Mouse (Mus musculus): Measurements from ENCODE around the gene Ssna1. TPM values are rescaled to one million over a fixed set of nuclear protein-coding genes. Genes with fewer than 3 reads are reported as not detected.

Gene Ssna1
- polyA plus RNA-seq, 1 experiment = not detected

GRCm38 (mm10) chr2:25304657-25305541 is 32.7 kb upstream of the Ssna1 start:
- Histone ChIP-seq H3K4me3 (ENCODE audit: insufficient read depth, low read depth, low read length) (peak overlapping the region; percentile 19), H3K4me1 (ENCODE audit: control insufficient read depth, insufficient read depth, low read length) (peaks cover 9% of the 10 kb centered on the region), H3K27ac (ENCODE audit: insufficient read depth, low read depth, low read length) (no peak overlapping the region)
- TF ChIP-seq CTCF (IDR thresholded peaks at IDR 0.05; ENCODE audit: insufficient read depth, low read depth, low read length) (no peak), POLR2A (IDR thresholded peaks at IDR 0.05; ENCODE audit: insufficient read depth, low read depth, low read length) (no peak)
- WGBS = 8% methylated on average over 45 of the region's 45 CpGs

DNA sequence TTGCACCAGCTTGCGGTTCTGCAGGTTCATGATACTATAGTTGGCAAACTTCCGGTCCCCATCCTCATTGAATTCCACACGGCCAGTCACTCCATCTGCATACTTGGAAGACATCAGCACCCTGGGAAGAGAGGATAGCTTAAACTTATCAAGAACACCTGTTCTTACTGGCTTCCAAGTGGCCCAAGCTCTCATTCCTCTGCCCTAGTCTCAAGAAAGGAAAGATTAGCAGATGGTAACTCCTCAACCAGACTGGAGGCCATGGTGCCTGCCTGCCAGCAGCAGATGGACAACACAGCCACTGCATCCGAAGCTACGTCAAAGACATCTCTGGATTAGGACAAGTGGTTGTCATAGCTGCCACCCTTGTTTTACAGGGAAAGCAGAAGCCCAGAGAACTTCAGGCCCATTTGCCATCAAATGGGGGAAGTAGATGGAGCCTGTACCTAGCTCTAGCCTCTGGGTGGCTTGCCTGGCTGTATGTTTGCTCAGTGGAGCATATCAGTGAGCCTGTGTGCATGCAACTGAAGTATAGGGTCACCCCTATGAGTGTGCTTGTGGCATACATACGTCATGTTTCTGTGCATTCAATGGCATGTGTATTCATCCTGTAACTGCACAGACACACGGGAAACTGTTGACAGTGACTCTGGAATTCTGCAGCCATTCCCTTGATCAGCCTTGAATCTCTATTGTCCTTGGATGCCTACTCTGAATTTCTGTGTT is 31.9 kb upstream of the Ssna1 start:
- WGBS = 66% methylated on average over 7 of the region's 7 CpGs
- Histone ChIP-seq H3K4me3 (ENCODE audit: insufficient read depth, low read depth, low read length) (no peak overlapping the region), H3K4me1 (ENCODE audit: control insufficient read depth, insufficient read depth, low read length) (peaks cover 9% of the 10 kb centered on the region), H3K27ac (ENCODE audit: insufficient read depth, low read depth, low read length) (no peak overlapping the region)
- no peak for TF ChIP-seq CTCF (IDR thresholded peaks at IDR 0.05; ENCODE audit: insufficient read depth, low read depth, low read length)

- peaks cover 9% of the 10 kb centered on the region for H3K4me1 ChIP-seq (ENCODE audit: control insufficient read depth, insufficient read depth, low read length)
- H3K27ac ChIP-seq (ENCODE audit: insufficient read depth, low read depth, low read length) = no peak overlapping the region
- 74% methylated on average over 3 of the region's 3 CpGs for WGBS
- TF ChIP-seq POLR2A (IDR thresholded peaks at IDR 0.05; ENCODE audit: insufficient read depth, low read depth, low read length) = no peak
- no peak for TF ChIP-seq CTCF (IDR thresholded peaks at IDR 0.05; ENCODE audit: insufficient read depth, low read depth, low read length)
- no peak overlapping the region for H3K4me3 ChIP-seq (ENCODE audit: insufficient read depth, low read depth, low read length)
Measured at GRCm38 (mm10) chr2:25303452-25303851, 31.2 kb upstream of the Ssna1 start.

- 79% methylated on average over 10 of the region's 10 CpGs for WGBS
- TF ChIP-seq CTCF (IDR thresholded peaks at IDR 0.05; ENCODE audit: insufficient read depth, low read depth, low read length) (no peak), POLR2A (IDR thresholded peaks at IDR 0.05; ENCODE audit: insufficient read depth, low read depth, low read length) (no peak)
- H3K4me1 ChIP-seq (ENCODE audit: control insufficient read depth, insufficient read depth, low read length) = peaks cover 32% of the 10 kb centered on the region
- H3K27ac ChIP-seq (ENCODE audit: insufficient read depth, low read depth, low read length) = no peak overlapping the region
- H3K4me3 ChIP-seq (ENCODE audit: insufficient read depth, low read depth, low read length) = no peak overlapping the region
Measured at GRCm38 (mm10) chr2:25298046-25298445, 25.8 kb upstream of the Ssna1 start.

- 67% methylated on average over 8 of the region's 8 CpGs for WGBS
- Histone ChIP-seq H3K4me1 (ENCODE audit: control insufficient read depth, insufficient read depth, low read length) (peaks cover 41% of the 10 kb centered on the region), H3K27ac (ENCODE audit: insufficient read depth, low read depth, low read length) (no peak overlapping the region)
Measured at GRCm38 (mm10) chr2:25297093-25297492, 24.9 kb upstream of the Ssna1 start.

DNA sequence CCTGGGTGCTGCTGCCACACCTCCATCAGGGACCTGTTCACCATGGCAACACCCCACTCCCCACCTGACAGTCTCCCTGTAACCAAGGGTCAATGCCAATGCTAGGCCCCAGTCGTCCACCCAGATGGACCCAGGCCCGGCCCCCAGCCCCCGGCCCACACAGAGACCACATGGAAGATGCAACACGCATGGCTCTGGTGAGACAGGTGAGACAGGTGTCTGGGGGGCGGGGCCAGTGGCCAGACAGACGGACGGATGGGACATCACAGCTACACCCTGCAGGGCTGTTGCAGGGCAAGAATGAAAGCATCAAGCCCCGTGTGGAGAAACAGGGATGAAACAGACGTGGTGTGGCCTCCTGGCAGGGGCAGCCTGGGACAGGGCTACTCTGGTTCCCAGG is 21.5 kb upstream of the Ssna1 start:
- Histone ChIP-seq H3K4me3 (ENCODE audit: insufficient read depth, low read depth, low read length) (no peak overlapping the region), H3K27ac (ENCODE audit: insufficient read depth, low read depth, low read length) (no peak overlapping the region), H3K4me1 (ENCODE audit: control insufficient read depth, insufficient read depth, low read length) (peaks cover 75% of the 10 kb centered on the region)
- TF ChIP-seq POLR2A (IDR thresholded peaks at IDR 0.05; ENCODE audit: insufficient read depth, low read depth, low read length) = no peak
- no peak for TF ChIP-seq CTCF (IDR thresholded peaks at IDR 0.05; ENCODE audit: insufficient read depth, low read depth, low read length)
- WGBS = 67% methylated on average over 9 of the region's 9 CpGs

More at GRCm38 (mm10) chr2:25297093-25297492, 24.9 kb upstream of the Ssna1 start:
- no peak for TF ChIP-seq CTCF (IDR thresholded peaks at IDR 0.05; ENCODE audit: insufficient read depth, low read depth, low read length)
- TF ChIP-seq POLR2A (IDR thresholded peaks at IDR 0.05; ENCODE audit: insufficient read depth, low read depth, low read length) = no peak
- H3K4me3 ChIP-seq (ENCODE audit: insufficient read depth, low read depth, low read length) = no peak overlapping the region

DNA sequence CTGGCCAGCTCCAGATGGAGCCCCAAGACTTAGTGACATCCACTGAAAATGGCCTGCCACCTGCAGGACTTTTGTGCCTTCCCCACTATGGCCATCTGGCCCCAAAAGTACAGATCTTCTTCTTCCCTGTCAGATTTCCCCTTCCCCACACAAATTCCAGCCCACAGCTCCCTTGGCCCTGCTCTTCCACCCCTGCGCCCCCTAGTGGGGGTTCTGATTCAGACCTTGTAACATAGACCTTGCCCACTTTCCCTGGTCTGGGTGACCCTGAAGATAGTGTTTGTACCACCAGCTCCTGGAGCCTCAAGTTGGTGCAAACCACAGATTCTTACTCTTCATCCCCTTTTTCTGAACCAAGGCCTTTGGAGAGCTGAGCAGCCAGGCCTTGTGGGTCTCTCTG is 20.6 kb upstream of the Ssna1 start:
- Histone ChIP-seq H3K27ac (ENCODE audit: insufficient read depth, low read depth, low read length) (peak overlapping the region; percentile 6; the same call in 1 of the 2 replicates), H3K4me1 (ENCODE audit: control insufficient read depth, insufficient read depth, low read length) (peaks cover 81% of the 10 kb centered on the region), H3K4me3 (ENCODE audit: insufficient read depth, low read depth, low read length) (0 out of 2 replicates have a peak overlapping the region, but pooled peaks have one; percentile 7)
- WGBS = 0% methylated on average over 1 of the region's 1 CpGs
- TF ChIP-seq CTCF (IDR thresholded peaks at IDR 0.05; ENCODE audit: insufficient read depth, low read depth, low read length) = peak; percentile 78
- 0 out of 2 replicates have a peak, but pooled peaks have one; percentile 13 for TF ChIP-seq POLR2A (IDR thresholded peaks at IDR 0.05; ENCODE audit: insufficient read depth, low read depth, low read length)

DNA sequence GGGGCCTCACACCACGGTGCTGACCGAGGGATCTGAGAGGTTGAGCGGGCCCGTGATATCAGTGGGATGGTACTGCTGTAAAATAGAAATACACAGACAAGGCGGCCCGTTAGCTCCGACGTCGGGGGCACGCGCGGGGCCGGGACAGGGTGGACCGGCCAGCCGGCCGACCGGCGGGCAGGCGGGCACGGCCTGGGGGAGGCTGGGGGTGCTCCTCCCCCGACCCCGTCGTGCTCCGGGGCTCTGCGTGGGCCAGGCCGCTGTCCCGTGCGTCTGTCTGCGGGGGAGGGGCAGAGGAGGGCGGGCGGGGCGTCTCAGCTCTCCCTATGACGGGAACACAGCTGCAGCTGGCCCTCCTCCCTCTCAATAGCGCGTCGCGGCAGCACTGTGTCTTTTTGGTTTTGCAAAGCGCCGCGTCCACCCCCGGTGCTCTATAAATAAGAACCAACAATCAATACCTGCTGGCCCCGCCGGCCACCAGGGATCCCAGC is 19.9 kb upstream of the Ssna1 start:
- H3K27ac ChIP-seq (ENCODE audit: insufficient read depth, low read depth, low read length) = peak overlapping the region; percentile 34; the same call in 1 of the 2 replicates
- no peak for TF ChIP-seq CTCF (IDR thresholded peaks at IDR 0.05; ENCODE audit: insufficient read depth, low read depth, low read length)
- no peak for TF ChIP-seq POLR2A (IDR thresholded peaks at IDR 0.05; ENCODE audit: insufficient read depth, low read depth, low read length)
- H3K4me1 ChIP-seq (ENCODE audit: control insufficient read depth, insufficient read depth, low read length) = peaks cover 81% of the 10 kb centered on the region
- 5% methylated on average over 40 of the region's 43 CpGs for WGBS
- H3K4me3 ChIP-seq (ENCODE audit: insufficient read depth, low read depth, low read length) = peak overlapping the region; percentile 7; the same call in 1 of the 2 replicates

All from olfactory bulb, adult 2 months (tissue).